Mouse (Mus musculus): ENCODE data around the gene Apoc1.

Apoc1 gene

GRCm38 (mm10) chr7:19691873-19692865 is at the start of gene Apoc1:
Gene Apoc1 (minus strand): TSS chr7:19692660.
- no peak for DNase-seq (ENCODE audit: low spot score)

- DNase-seq (ENCODE audit: low spot score) = no peak
These were observed 49.0 kb upstream of the Apoc1 start for GRCm38 (mm10) chr7:19741329-19742031.

GRCm38 (mm10) chr7:19740269-19740668 is 47.8 kb upstream of the Apoc1 start:
- no peak for DNase-seq (ENCODE audit: low spot score)

GRCm38 (mm10) chr7:19738771-19739170 is 46.3 kb upstream of the Apoc1 start:
- DNase-seq (ENCODE audit: low spot score) = no peak

GRCm38 (mm10) chr7:19736389-19737057 is 44.1 kb upstream of the Apoc1 start:
- DNase-seq (ENCODE audit: low spot score) = no peak

- no peak for DNase-seq (ENCODE audit: low spot score)
These were observed 41.8 kb upstream of the Apoc1 start for GRCm38 (mm10) chr7:19734178-19734666.

GRCm38 (mm10) chr7:19726541-19726940 is 34.1 kb upstream of the Apoc1 start:
- no peak for DNase-seq (ENCODE audit: low spot score)

- peak; percentile 55 for DNase-seq (ENCODE audit: low spot score)
These were observed 31.7 kb upstream of the Apoc1 start for GRCm38 (mm10) chr7:19724167-19724566.

GRCm38 (mm10) chr7:19722754-19723195 is 30.3 kb upstream of the Apoc1 start:
- DNase-seq (ENCODE audit: low spot score) = no peak

- no peak for DNase-seq (ENCODE audit: low spot score)
These were observed 26.7 kb upstream of the Apoc1 start for GRCm38 (mm10) chr7:19719200-19719599.

- DNase-seq (ENCODE audit: low spot score) = no peak
These were observed 26.0 kb upstream of the Apoc1 start for GRCm38 (mm10) chr7:19718297-19718952.

- DNase-seq (ENCODE audit: low spot score) = no peak
These were observed 24.9 kb upstream of the Apoc1 start for GRCm38 (mm10) chr7:19717346-19717745.

GRCm38 (mm10) chr7:19716822-19717221 is 24.4 kb upstream of the Apoc1 start:
- no peak for DNase-seq (ENCODE audit: low spot score)

- DNase-seq (ENCODE audit: low spot score) = no peak
These were observed 23.7 kb upstream of the Apoc1 start for GRCm38 (mm10) chr7:19716055-19716682.

- peak; percentile 90 for DNase-seq (ENCODE audit: low spot score)
These were observed 23.0 kb upstream of the Apoc1 start, which contains the start of gene Tomm40 for GRCm38 (mm10) chr7:19715239-19716054. Gene Tomm40 (minus strand): TSS chr7:19715438.

GRCm38 (mm10) chr7:19714836-19715235 is 22.4 kb upstream of the Apoc1 start:
- DNase-seq (ENCODE audit: low spot score) = peak; percentile 18

GRCm38 (mm10) chr7:19713598-19713997 is 21.1 kb upstream of the Apoc1 start:
- no peak for DNase-seq (ENCODE audit: low spot score)

- no peak for DNase-seq (ENCODE audit: low spot score)
These were observed 20.7 kb upstream of the Apoc1 start for GRCm38 (mm10) chr7:19713196-19713595.

- no peak for DNase-seq (ENCODE audit: low spot score)
These were observed 20.0 kb upstream of the Apoc1 start for GRCm38 (mm10) chr7:19712414-19712813.

- no peak for DNase-seq (ENCODE audit: low spot score)
These were observed 18.2 kb upstream of the Apoc1 start for GRCm38 (mm10) chr7:19710650-19711049.
